Mouse (Mus musculus) cerebellum, postnatal 36 days (tissue): ENCODE results near the gene Atf1.
"Not testable (repeated sequence)": the region's sequence is repeated elsewhere in the genome, so short reads cannot be mapped to it uniquely, and the experiment has no call there.

Experiments used
- DNase-seq, 2 experiments: peaks; one replicate each; pipeline ENCODE4 v3.0.0; 2021 to 2022; ENCODE audit warnings: mixed read lengths in 2 of 2

Atf1 gene

DNA sequence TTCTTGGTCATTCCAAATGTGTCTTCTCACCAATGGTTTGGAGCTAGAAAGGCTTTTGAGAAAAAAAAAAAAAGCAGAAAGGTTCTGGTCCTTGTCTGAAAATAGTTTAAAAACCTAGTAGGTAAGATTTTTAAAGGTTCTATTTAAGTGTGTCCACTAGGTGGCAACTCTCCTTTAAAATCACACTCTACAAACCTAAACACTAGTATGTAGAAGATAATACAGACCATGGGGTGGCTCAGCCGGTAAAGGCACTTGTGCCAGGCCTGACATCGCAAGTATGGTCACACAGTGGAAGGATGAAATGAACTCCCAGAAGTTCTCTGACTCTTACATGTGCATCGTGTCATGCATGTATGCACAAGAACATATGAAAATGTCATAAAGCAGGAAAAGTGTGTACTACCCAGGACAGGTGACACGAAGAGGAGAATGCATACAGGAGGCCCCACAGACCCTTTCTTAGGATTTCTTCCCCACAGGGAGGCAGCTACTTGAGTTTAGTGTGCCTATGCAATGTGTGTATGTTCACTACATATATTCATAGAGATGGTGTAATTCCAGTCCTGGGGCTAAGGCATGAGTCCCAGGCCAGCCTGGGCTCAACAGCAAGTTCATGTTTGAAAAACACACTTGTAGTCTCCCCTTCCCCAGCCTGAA is 35.8 kb downstream of the Atf1 start:
- DNase-seq: peak; percentile 14 to 19

DNA sequence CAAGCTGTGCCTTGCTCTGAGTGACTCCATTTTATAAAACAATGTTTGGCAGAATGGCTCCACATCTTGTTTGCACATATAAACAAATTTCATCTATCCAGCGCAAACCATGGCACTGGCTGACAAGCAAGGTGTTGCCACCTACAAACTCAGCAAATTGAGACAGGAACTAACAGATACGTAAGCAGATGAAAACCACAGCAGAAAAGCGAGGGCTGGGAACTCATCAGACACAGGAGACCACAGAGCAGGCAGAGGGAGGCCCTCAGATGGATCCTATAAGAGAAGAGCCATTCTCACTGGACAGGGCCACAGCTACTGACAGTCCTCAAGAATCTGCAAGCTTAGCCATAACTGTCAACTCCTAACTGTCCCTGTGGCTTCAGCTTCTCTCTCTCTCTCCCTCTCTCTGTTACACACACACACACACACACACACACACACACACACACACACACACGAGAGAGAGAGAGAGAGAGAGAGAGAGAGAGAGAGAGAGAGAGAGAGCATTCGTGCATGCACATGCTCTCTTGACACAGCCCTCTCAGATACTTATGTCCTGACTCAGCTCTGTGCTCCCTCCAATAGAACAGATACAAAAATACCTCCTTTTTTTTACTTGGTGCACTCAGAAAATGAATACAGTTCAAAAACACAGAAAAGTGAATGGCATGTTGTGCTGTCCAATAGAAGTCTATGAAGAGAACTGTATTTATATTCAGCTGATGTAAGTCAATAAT is 38.1 kb downstream of the Atf1 start:
- DNase-seq: no peak

DNA sequence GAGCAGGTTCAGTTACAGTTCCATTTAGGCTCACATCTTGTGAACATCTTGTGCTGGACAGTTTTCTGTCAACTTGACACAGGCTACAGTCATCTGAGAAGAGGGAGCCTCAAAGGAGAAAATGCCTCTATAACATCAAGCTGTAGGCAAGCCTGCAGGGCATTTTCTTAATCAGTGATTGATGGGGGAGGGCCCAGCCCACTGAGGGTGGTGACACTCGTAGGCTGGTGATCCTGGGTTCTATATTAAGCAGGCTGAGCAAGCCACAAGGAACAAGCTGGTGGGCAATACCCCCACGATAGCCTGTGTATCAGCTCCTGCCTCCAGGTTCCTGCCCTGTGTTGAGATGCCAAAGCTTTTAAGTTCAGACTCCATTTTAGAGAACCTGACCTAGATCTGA is 41.3 kb downstream of the Atf1 start:
- no peak for DNase-seq

DNA sequence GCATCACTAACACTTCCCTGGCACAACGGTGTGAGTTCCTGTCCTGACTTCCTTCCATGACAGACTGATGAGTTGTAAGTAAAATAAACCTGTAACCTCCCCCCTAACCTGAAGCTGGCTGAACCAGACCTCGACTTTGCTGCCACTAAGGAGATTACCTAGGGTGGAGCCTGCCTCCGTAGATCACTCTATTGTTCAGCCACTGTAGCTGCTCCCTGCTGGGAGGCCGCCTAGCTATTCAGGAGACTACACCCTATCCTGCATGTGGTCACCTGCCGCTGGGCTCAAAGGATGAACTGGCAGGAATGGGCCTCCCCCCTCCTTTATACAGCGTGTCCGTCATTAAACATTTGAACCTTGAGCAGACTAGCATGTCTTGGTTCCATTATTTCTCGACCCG is 42.2 kb downstream of the Atf1 start:
- DNase-seq: no peak

DNA sequence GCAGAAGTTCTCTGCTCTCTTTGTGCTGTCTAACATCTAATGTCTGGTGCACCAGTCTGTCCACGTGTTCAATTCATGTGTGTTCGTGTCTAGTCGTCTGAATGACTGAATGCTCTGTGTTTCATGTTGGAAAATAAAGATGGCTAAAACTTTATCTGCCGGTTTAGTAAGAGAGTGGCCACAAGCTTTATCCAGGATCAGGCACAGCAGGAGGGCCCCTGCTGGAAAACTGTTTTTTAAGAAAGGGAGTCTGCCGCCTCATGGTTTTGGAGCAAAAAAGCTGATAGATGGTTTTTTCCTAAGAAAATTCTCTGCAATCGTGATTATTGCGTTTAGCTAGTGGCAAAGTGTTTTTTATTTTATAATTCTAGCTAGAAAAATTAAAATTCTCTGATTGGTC is 43.0 kb downstream of the Atf1 start:
- not testable (repeated sequence) for DNase-seq

DNA sequence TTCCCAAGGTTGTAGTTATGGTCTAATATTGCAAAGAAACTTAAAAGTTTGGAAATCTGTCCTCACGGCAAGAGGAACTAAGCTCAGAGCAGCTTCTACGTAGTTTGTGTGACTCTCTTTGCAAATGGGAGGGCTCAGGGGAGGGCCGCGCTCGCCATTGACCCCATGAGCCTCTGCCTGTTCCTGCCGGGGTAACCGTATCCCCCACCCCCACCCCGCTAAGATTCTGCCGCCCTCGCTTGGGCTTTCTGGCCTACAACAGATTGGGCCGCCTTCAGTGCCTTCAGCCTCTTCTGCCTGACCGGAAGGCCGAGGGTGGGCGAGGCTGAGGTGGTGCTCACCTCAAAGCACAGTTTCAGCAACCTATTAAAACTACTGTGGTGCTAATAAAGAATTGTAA is 43.8 kb downstream of the Atf1 start:
- no peak for DNase-seq

DNA sequence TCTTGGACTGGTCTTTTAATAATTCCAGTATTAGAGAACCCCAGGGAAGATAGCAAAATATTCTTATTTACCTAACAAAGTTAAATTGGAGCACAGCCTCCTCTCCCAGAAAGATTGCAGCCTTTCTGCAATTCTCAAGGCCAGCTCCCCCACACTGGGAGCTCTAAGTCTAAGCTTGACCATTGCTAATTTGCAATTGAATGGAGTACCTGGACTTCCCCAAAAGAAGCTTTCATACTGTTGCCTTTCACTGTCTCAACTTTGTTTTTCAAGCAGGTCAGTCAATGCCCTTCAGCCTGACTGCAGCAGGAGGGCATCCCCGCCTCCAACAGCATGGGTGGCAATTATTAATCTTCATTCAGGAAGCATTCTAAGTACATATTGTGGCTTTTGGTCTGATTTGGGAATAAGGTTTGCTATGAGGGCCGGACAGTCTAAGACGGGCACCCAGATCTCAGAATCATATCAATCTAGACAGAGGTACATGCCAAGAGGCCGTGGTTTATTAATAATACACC is 46.2 kb downstream of the Atf1 start:
- DNase-seq: not testable (repeated sequence)

DNA sequence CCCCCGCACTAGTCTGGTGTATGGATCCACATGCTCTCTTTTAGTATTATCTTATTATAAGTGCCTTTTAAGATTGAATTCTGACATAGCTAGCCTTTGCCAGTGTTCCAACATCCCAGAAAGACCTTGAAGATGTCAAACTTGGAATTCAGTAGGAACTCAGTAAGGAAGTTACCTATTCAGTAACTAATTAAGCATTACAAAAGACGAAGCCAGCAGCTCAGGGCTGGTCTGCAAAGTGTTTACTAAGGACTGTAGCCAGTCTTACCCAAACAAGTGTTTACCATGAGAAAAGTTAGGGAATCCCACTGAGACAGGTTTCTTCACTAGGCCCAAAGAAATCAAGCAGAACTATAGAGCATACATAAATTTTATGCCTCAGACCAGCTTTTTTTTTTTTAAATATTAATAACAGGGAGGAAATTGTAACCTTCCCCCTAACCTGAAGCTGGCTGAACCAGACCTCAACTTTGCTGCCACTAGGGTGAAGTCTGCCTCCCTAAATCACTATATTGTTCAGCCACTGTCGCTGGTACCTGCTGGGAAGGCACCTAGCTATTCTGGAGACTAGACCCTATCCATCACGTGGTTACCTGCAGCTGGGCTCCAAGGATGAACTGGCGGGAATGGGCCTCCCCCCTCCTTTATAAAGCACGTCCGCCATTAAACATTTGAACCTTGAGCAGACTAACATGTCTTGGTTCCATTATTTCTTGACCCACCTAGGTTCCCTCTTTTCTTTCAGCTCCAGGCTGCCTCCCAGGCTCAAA is 47.4 kb downstream of the Atf1 start:
- no peak for DNase-seq

DNA sequence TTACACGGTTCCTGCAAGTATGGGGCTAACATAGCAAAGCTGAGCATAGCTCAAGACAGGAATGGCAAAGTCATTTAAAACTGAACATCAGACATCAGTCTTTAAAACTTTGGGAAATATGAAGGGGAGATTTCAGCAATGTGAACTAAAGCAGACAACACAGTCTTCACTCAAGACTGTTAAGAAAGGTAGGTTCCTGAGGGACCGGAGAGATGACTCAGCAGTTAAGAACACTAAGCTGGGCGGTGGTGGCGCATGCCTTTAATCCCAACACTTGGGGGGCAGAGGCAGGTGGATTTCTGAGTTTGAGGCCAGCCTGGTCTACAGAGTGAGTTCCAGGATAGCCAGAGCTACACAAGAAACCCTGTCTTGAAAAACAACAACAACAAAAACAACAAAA is 48.8 kb downstream of the Atf1 start:
- no peak for DNase-seq

DNA sequence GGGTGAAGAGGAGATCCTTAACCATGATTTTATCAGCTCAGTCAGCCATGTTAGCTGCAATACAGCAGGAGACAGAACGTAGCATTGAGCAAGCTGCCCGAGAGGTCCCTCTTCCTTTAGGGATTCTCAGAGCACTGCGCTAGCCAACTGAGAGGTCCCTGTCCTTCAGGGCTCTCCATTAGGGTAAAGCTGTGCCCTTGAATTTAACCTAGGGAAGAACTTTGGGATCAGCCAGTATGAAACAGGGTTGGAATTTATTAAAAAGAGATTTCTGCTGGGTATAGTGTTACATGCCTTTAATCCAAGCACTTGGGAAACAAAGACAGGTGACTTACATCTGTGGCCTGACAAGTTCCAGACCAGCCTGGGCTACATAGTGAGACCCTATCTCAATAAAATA is 50.0 kb downstream of the Atf1 start:
- DNase-seq: no peak

DNA sequence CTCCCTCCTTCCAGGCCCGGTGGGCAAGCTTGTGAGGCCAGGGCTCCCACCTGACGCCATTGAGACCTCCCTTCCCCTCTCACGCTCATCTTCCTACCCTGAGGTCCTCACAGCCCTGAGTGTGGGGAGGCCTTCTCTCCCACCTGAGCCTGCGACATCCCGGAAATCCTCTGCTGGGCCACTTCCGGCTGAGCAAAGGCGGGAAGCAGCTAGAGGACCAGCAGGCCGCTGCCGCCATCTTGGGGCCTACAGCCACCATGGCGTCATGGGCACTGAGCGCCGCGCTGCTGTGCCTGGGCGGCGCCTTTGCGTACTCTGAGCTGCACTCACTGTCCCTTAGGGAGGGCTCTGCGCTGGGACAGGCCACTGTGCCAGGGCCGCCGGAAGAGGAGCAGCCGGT is 53.0 kb downstream of the Atf1 start, which contains the start of gene Tmprss12:
TSS of gene Tmprss12 (plus strand) at position 212 of the 400 bp plus-strand sequence.
- DNase-seq: no peak

DNA sequence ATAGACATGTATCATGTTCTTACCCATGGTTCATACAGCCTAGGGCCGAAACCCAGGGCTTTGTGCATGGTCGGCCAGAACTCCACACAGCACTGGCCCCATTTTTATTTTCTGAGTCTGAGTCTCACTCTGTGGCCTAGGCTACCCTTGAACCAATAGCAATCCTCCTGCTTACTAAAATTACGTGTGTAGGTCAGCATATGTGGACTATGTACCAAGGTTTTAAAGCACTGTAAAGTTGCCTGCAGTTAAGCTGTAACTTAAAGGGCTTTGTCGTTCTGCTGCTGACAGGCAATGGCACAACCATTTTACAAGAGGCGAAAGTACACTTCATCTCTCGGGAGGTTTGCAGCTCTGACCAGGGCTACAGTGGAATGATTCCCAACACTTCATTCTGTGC is 61.4 kb downstream of the Atf1 start:
- DNase-seq: no peak

DNA sequence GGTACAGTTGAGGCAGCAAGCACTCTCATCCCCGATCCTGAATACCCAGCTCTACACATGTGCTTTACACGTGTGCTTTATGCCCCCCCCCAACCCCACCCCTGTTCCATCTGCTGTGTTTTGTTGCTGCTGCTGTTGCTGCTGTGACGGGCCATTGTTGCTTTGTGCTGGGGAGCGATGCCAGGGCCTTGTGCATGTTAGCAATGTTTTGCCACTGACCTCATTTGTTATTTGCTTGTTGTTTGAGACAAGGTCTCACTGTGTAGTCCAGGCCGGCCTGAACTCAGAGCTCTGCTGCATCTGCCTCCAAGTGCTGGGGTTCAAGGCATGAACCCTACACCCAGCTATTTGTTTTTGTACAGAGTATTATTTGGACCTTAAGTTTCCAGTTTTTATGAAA is 63.2 kb downstream of the Atf1 start:
- no peak for DNase-seq

DNA sequence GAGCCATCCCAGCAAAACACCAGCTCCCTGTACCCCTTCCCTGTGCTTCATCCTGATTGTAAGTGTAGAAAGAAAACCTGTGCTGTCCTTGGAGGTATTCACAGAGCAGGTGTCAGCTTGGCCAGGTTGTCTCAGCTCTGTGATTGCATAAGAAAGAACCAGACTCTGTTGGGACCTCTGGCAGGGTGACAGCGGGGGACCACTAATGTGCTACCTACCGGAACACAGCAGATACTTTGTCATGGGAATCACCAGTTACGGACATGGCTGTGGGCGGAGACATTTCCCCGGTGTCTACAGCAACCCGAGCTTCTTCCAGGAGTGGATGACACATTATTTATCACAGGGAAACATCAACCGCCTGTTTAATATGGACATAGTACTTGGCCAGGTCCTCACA is 64.7 kb downstream of the Atf1 start:
- DNase-seq: no peak

DNA sequence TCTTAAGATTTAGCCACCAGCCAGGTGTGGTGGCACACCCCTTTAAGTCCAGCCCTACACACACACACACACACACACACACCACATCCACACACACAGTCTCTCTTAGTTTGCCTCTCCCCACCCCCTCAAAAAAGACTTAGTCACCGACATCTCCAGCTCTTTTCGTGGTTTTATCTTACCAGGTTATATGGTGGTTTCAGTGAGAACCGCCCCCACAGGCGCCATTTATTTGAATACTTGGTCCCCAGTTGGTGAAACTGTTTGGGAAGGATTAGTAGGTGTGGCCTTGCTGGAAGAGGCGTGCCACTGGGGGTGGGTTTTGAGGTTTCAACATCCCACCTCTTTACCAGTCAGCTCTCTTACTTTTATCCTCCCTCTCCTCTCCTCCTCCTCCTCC is 70.2 kb downstream of the Atf1 start:
- DNase-seq: no peak

DNA sequence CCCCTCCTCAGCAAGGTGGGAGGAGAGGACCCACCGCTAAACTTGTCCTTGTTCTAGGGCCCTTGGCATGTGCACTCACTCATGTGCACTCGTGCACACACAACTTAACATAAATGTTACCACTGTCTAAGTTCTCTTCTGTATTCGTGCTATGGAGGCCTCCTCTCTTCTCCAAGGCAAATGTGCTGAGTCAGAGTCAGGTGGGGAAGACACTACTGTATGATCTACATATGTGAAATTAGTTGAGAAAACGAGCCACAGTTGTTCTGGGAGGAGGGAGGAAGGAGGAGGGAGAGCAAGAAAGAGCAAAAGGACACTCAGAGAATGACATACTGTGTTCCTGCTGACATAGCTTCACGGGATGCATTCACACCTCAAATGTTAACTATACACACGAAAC is 72.9 kb downstream of the Atf1 start:
- DNase-seq: no peak

DNA sequence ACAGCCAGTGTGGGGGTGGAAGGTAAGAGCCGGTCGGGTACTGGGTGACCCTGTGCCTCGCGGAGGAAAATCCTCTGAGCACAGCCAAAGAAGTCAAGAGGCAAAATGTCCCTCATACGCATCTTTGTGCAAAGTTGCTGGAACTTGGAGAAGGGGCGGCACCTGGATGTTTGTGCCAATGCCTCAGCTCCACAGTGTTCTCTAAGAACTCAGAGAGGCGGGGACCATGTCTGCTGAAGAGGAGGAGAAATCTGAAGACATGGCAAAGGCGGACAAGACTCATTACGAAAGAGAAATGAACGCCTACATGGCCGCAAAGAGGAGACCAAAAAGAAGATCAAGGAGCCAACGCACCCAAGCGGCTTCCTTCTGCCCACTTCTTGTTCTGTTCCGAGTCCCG is 73.9 kb downstream of the Atf1 start:
- no peak for DNase-seq

DNA sequence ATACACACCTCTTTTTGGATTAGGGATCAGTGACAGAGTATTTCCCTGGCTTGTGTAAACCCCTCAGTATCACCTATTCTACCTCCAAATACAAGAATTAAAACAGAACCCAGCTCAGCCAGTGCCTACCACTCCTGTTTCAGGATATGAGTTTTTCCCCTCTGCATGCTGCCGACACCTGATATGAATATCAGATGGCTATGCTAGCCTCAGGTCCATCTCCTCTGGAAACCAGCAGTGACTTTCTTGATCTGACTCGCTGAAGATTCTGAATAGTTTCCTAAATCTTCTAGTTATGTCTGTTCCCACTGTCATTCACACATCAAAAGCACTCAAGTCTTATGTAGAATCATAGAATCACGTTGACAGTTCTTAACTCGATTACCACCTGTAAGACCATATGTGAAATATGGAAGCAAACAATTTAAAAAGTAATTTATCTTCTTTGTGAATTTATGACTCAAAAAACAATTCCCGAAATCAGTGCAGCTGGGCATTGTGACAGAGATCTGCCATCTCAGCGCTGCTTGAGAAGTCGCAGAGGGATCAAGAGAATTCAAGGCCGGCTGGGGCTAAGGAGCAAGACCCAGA is 75.9 kb downstream of the Atf1 start:
- no peak for DNase-seq

DNA sequence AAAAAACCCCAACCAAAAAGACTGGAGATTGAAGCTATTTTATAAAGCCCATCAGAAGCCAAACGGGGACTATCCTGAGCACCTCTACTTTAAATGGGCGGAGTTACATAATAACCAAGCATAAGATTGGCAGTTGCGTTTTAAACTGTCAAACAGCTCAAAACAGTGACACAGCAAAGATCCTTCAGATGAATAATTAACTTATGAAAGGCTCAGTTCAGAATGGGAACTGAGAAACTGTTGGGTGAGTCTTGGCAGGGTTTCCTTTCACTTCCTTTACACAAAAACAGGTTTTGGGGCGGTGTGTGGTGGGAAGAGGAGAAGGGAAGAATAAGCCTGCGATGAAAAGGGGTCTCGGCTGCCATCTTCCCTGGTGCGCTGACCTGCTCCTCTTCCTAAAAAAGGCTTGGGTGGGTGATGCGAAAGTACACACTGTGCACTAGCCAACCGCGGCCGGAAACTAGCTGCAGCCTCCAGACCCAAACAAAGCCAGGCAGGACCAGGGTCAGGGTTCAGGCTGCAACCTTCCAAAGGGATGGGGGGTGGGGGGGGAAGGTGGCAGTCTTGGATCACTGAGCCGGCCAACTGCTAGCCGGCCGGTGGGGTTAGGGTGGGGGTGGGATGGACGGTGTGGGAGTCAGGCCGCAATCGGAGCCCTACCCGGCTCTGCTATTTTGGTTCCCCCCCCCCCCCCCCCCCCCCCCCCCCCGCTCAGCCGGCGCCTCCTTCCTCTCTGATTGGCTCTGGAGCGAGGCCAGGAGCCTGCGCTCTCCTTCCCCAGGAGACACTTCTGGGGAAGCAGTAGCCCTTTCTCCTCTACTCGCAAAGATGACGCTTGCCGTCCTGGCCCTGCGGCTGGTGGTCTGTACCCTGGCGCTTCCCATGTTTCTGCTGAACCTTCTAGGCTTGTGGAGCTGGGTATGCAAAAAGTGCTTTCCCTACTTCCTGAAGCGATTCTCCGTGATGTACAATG is 76.7 kb downstream of the Atf1 start, which contains the start of gene Mettl7a1:
TSS of gene Mettl7a1 (plus strand) at position 122 of the 973 bp plus-strand sequence.
- peak; percentile 86 to 88 for DNase-seq

DNA sequence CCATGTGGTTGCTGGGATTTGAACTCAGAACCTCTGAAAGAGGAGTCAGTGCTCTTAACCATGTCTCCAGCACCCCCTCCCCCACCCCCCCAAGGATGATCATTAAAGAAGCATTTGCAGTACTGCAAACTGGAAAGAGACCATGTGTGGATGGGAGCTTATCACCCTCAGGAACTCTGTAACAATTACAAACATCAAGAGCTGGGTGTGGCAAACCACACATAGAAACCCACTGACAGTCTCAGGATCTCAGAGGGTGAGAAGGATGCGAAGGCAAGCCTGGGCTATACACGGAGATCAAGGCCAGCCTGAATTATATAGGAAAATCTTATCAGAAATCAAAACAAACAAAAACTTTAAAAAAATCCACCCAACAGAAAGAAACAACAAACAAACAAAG is 78.6 kb downstream of the Atf1 start:
- no peak for DNase-seq

DNA sequence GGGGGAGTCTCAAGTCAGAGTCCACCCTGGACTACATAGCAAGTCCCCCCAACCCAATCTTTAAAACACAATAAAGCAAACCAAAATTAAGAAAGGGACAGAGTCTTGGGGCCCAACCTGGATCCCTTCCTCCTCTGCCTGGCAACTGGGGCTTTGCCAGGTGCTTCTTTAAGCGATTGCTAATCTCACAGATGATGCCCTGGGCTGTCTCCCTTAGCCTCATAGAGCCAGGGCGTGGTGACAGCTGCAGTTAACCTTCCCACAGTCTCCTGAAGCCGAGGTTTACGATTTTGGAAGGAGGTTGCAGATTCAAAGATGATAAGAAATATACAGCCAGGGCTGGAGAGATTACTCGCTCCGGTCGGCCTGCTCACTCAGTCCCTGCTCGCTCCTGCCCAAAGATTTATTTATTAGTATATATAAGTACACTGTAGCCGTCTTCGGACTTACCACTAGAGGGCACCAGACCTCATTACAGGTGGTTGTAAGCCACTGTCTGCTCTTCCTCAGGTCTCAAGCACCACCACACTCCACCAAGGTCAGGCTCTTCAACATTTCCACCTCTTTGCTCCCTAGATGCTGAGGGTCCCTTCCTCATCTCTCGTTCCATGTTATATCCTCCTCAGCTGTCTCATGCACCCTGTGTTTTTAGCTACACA is 79.9 kb downstream of the Atf1 start:
- DNase-seq: peak; percentile 37 to 46
